Mouse (Mus musculus) kidney, adult 2 months (tissue): ENCODE results near the gene Gm32717.
"Not testable (repeated sequence)": the region's sequence is repeated elsewhere in the genome, so short reads cannot be mapped to it uniquely, and the experiment has no call there.

ENCODE experiments used
- CTCF ChIP-seq: fragments of 200-500 bp; conservative IDR thresholded peaks from 2 replicates; pipeline ENCODE4 v1.5.1; 2011; ENCODE audit warnings: low read depth, mild to moderate bottlenecking, control low read depth, low read length, moderate library complexity, mixed read lengths; ENCODE audit not compliant: insufficient read depth, insufficient read length
- POLR2A ChIP-seq: fragments of 200-500 bp; IDR thresholded peaks from one replicate; pipeline ENCODE4 v1.6.1; 2011; ENCODE audit warnings: low read depth, low read length, control low read depth

DNA sequence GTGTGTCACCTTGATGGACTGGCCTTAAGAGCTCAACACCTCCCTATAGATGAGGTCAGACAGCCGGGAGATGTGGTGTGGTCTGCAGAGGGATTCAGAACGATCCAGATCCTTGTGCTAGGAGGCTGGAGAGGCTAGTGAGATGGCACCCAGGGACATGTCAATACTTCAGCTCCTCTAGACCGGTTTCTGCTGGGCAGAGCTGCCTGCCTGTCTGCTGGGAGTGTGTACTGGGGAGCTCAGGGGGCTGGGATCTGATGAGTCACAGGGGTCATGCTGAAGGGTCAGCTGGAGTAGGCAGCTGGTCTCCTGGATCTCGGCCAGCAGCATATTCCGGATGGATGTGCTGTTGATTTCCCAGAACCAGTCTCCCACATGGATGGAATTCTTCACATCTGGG lies 8.0 kb downstream of the Gm32717 start:
- not testable (repeated sequence) for TF ChIP-seq CTCF, POLR2A
